In the genomic region with DNA sequence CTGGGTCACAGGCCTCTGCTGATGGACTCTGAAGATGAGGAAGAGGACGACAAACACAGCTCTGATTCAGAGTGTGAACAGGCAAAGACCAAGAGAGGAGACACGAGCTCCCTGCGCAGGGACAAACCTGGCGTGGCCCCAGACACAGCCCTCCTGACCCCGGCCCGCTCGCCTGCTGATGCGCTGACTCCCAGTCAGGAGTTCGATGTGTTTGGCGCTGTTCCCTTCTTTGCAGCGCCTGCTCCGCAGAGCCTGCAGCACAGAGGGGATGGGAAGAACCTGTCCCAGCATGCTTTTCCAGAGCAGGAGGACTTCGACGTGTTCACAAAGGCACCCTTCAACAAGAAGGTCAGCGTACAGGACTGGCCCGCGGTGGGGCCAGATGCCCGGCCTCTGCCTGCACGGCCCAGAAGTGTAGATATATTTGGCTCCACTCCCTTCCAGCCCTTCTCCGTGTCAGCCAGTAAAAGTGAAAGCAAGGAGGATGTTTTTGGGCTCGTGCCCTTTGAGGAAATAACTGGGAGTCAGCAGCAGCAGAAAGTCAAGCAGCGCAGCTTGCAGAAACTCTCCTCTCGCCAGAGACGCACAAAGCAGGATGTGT, we compare ENCODE assay signal across 13 mouse cellular contexts. TPM values are rescaled to one million over a fixed set of nuclear protein-coding genes. Genes with fewer than 3 reads are reported as not detected.
DNase-seq lines count a peak whose midpoint lies in the region; ATAC-seq and TF ChIP-seq lines count a peak whose summit lies in the region.
"Had no signal": no experiment of that assay in that cellular context is flagged by ENCODE, and none has a peak within 500 bp of the region (broad histone marks: within the 10 kb centered on the region; RNA-seq: fewer than 3 reads in every experiment).

No protein-coding gene starts in this region.

- TF ChIP-seq EP300 in heart, adult 2 months (IDR thresholded peaks at IDR 0.05; ENCODE audit: insufficient read depth, low read depth, low read length) = no peak

- WGBS in heart, adult 2 months = 67% methylated on average over 24 of the region's 24 CpGs
- 93% methylated on average over 24 of the region's 24 CpGs for WGBS in midbrain, embryonic 13.5 days

- ATAC-seq in midbrain, embryonic 13.5 days = no peak
- ATAC-seq: forebrain, postnatal 0 days; inflammation-experienced regulatory T-cells, adult 6 months had no signal

- no peak for TF ChIP-seq POLR2A in heart, adult 2 months (IDR thresholded peaks at IDR 0.05; ENCODE audit: insufficient read depth, low read depth, low read length)
- no peak for TF ChIP-seq POLR2A in myocyte (IDR thresholded peaks at IDR 0.05; ENCODE audit: insufficient read length, low read depth)

- no peaks in the 10 kb centered on the region for H3K27me3 ChIP-seq in heart, adult 2 months (ENCODE audit: control insufficient read depth, insufficient read depth, low read length)
- no peaks in the 10 kb centered on the region for H3K27me3 ChIP-seq in myocyte (ENCODE audit: control insufficient read depth, insufficient read depth, insufficient read length)
- H3K27me3 ChIP-seq in midbrain, embryonic 13.5 days = no peaks in the 10 kb centered on the region

- no peak overlapping the region for H3ac ChIP-seq in myocyte (ENCODE audit: control insufficient read depth, insufficient read length)

- H3K27ac ChIP-seq in heart, adult 2 months = peak overlapping the region; percentile 38
- H3K27ac ChIP-seq in midbrain, embryonic 13.5 days = no peak overlapping the region
- H3K27ac ChIP-seq: macrophage had no signal

- no peaks in the 10 kb centered on the region for H3K9me3 ChIP-seq in midbrain, embryonic 13.5 days

- no peak overlapping the region for H3K9ac ChIP-seq in heart, adult 2 months (ENCODE audit: low read depth, low read length)
- no peak overlapping the region for H3K9ac ChIP-seq in midbrain, embryonic 13.5 days (replicated peaks)
- H3K9ac ChIP-seq: forebrain, postnatal 0 days had no signal

- intact Hi-C loops in heart, adult 2 months (cut with DNase I) = no loop called here

- no peaks in the 10 kb centered on the region for H3K79me2 ChIP-seq in heart, adult 2 months (replicated peaks; ENCODE audit: control insufficient read depth, insufficient read depth, low read length)
- no peaks in the 10 kb centered on the region for H3K79me2 ChIP-seq in myocyte (ENCODE audit: control insufficient read depth, insufficient read depth)

- H3K4me2 ChIP-seq in myocyte (ENCODE audit: low read depth) = no peak overlapping the region
- no peak overlapping the region for H3K4me2 ChIP-seq in midbrain, embryonic 13.5 days (replicated peaks)

- DNase-seq in kidney, postnatal 14 days = peak; percentile 44
- no peak for DNase-seq in kidney, adult 9 months
- DNase-seq in heart, adult 2 months = peak; percentile 50 to 59
- peak; percentile 35 for DNase-seq in heart, postnatal 4 days
- no peak for DNase-seq in cerebellum, postnatal 4 days (ENCODE audit: low spot score in 2 of 2)
- DNase-seq in thymus, postnatal 0 days (ENCODE audit: low spot score) = no peak
- DNase-seq: adrenal gland, adult 2 months; cerebellum, adult 11-12 months; forebrain, postnatal 0 days had no signal

- no peak for TF ChIP-seq CTCF in heart, adult 2 months (IDR thresholded peaks at IDR 0.05)

- H3K4me3 ChIP-seq in heart, adult 2 months = 0 out of 2 replicates have a peak overlapping the region, but pooled peaks have one; percentile 5
- H3K4me3 ChIP-seq in myocyte = no peak overlapping the region
- no peak overlapping the region for H3K4me3 ChIP-seq in midbrain, embryonic 13.5 days (replicated peaks)

- H3K36me3 ChIP-seq in heart, adult 2 months (ENCODE audit: control insufficient read depth, insufficient read depth, low read length) = no peaks in the 10 kb centered on the region
- peaks cover 45% of the 10 kb centered on the region for H3K36me3 ChIP-seq in myocyte (ENCODE audit: control insufficient read depth, insufficient read depth)
- H3K36me3 ChIP-seq in midbrain, embryonic 13.5 days = peaks cover 61% of the 10 kb centered on the region

- H3K4me1 ChIP-seq in heart, adult 2 months (ENCODE audit: control insufficient read depth, insufficient read depth, low read length) = no peaks in the 10 kb centered on the region; the same call in 1 of the 2 replicates
- H3K4me1 ChIP-seq in midbrain, embryonic 13.5 days (replicated peaks) = no peaks in the 10 kb centered on the region

TF ChIP-seq in myocyte, 11 proteins besides CTCF, POLR2A, EP300 and RAD21:
- TF ChIP-seq POLR2AphosphoS2 (IDR thresholded peaks at IDR 0.05; ENCODE audit: insufficient read length, low read depth) (peak; percentile 23), TCF3 (IDR thresholded peaks at IDR 0.05; ENCODE audit: insufficient read length, low read depth) (no peak)

RNA-seq across cellular contexts. Expression of a gene that starts 24.3 kb away (rescaled TPM):
- 1 to 10 TPM; 2.4 to 3.2 TPM for total RNA-seq in heart, adult 2 months (2021)
- 2.8 and 4.9 TPM in 2 replicates for polyA plus RNA-seq in heart, adult 2 months (2012; rRNA removed)
- total RNA-seq in heart, postnatal 4 days (2021) = 1 to 10 TPM; 3.0 to 3.6 TPM
- 24.7 TPM for polyA plus RNA-seq in myocyte (2012; fragmentation: generic; extraction: Trizol)
- polyA plus RNA-seq in midbrain, embryonic 13.5 days (2015; fragmentation: Nextera tagmentation; extraction: Ambion mirVana) = 23.4 and 25.9 TPM in 2 replicates
- polyA plus RNA-seq in thymus, postnatal 0 days (2015; fragmentation: Nextera tagmentation; extraction: Ambion mirVana) = 0.86 and 1.0 TPM in 2 replicates

Comparison
In these comparisons a context has a peak if more than half of its experiments do, and no peak if none do; other contexts are left out.
1. DNase-seq: peak in kidney, postnatal 14 days (single experiment), heart, adult 2 months (2 of 2) and heart, postnatal 4 days (single experiment); none in kidney, adult 9 months (single experiment), cerebellum, postnatal 4 days (0 of 2) and thymus, postnatal 0 days (single experiment).